Mouse (Mus musculus) liver, adult 2 months (tissue): ENCODE results near the gene Slc39a11. TPM values are rescaled to one million over a fixed set of nuclear protein-coding genes. Genes with fewer than 3 reads are reported as not detected.

Source experiments
- DNase-seq: peaks from one replicate; pipeline ENCODE4 v3.0.0-alpha.2; 2011; ENCODE audit warnings: low read depth, low spot score; ENCODE audit errors: extremely low read depth
- H3K27ac ChIP-seq: fragments of 200-500 bp; replicated peaks from 2 replicates; pipeline ENCODE4 v1.5.1; 2012; ENCODE audit warnings: low read depth, mild to moderate bottlenecking, control low read depth, inconsistent platforms, low read length; ENCODE audit not compliant: insufficient read depth
- H3K27me3 ChIP-seq: fragments of 200-500 bp; 2 replicates; pipeline ENCODE4 v1.6.1; 2012; ENCODE audit warnings: mild to moderate bottlenecking, moderate library complexity, low read length, inconsistent platforms; ENCODE audit not compliant: control insufficient read depth, insufficient read depth
- H3K36me3 ChIP-seq: fragments of 200-500 bp; 2 replicates; pipeline ENCODE4 v1.6.1; 2012; ENCODE audit warnings: low read length, inconsistent platforms; ENCODE audit not compliant: control insufficient read depth, insufficient read depth
- H3K4me1 ChIP-seq: fragments of 200-500 bp; 2 replicates; pipeline ENCODE4 v1.6.1; 2011; ENCODE audit warnings: low read length; ENCODE audit not compliant: control insufficient read depth, insufficient read depth
- H3K4me3 ChIP-seq: fragments of 200-500 bp; 2 replicates; pipeline ENCODE4 v1.5.1; 2011; ENCODE audit warnings: low read depth, mild to moderate bottlenecking, control low read depth, low read length, moderate library complexity; ENCODE audit not compliant: insufficient read depth
- H3K79me2 ChIP-seq: fragments of 200-500 bp; 2 replicates; pipeline ENCODE4 v1.6.1; 2012; ENCODE audit warnings: inconsistent platforms, mild to moderate bottlenecking, low read length, moderate library complexity; ENCODE audit not compliant: control insufficient read depth, insufficient read depth
- H3K9ac ChIP-seq: fragments of 200-500 bp; 2 replicates; pipeline ENCODE4 v1.6.1; 2012; ENCODE audit warnings: low read depth, mild to moderate bottlenecking, control low read depth, inconsistent platforms, low read length
- CTCF ChIP-seq: fragments of 200-500 bp; IDR thresholded peaks from 2 replicates; pipeline ENCODE4 v1.5.1; 2011; ENCODE audit warnings: low read depth, low read length, control low read depth
- POLR2A ChIP-seq: fragments of 200-500 bp; IDR thresholded peaks from 2 replicates; pipeline ENCODE4 v1.6.1; 2011; ENCODE audit warnings: low read length, control low read depth; ENCODE audit not compliant: insufficient read depth; ENCODE audit errors: extremely low read depth
- WGBS: fragments of 180-500 bp; shearing (Covaris S2); methylation state at CpG from one replicate; pipeline ENCODE4 v1.1.7; 2018; 5-methylcytosine and 5-hydroxymethylcytosine counted together
- polyA plus RNA-seq: library from polyadenylated mRNA; depleted of rRNA; stranded (reverse); fragments of >200 nt; gene quantifications from 2 replicates; pipeline ENCODE4 v1.2.3, GENCODE M21; 2012
- total RNA-seq: library from RNA; depleted of rRNA; stranded (reverse); fragments of >200 nt; gene quantifications from 2 replicates; pipeline ENCODE4 v1.2.3, GENCODE M21; 2014

Slc39a11 gene
- total and polyA plus RNA-seq, 2 experiments: 18.8 to 22.8 TPM

DNA sequence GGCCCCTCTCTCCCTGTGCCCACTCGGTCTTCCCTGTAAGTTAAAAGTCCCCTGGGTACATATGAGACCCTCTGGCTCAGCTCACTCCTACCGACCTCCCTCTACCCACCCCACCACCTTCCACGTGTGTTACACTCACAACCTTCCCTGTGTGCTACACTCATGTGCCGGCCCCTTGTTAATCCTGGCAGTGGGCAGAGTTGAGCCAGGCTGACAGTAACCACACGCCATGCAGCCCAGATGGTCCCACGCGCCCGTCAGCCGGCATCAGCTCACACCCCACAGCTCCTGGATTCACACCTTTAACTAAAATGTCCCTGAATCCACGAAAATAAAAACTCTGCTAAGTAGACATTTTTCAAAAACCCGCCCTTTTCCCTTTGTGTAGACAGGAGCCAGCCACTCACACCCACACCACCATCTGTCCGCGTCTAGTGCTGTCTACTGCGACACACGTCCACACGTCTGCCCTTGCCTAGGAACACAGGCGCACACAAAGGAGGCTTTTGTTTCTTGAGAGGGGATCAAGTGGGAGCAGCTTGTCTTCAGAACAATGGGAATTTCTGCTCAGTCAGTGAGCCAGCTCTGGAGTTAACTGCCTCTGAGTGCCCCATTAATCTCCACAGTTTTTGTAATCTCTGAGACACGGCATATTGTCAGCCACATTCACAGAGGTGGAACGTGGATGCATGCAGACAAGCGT lies 210.4 kb downstream of the Slc39a11 start:
- no peak overlapping the region for H3K27ac ChIP-seq
- no peak overlapping the region for H3K4me3 ChIP-seq
- no peak for DNase-seq
- whole genome bisulfite sequencing: 92% methylated on average over 20 of the region's 20 CpGs
- no peak for TF ChIP-seq POLR2A
- no peak for TF ChIP-seq CTCF
- H3K36me3 ChIP-seq: no peaks in the 10 kb centered on the region
- no peak overlapping the region for H3K9ac ChIP-seq
- H3K79me2 ChIP-seq: no peaks in the 10 kb centered on the region
- no peaks in the 10 kb centered on the region for H3K4me1 ChIP-seq
- H3K27me3 ChIP-seq: no peaks in the 10 kb centered on the region

DNA sequence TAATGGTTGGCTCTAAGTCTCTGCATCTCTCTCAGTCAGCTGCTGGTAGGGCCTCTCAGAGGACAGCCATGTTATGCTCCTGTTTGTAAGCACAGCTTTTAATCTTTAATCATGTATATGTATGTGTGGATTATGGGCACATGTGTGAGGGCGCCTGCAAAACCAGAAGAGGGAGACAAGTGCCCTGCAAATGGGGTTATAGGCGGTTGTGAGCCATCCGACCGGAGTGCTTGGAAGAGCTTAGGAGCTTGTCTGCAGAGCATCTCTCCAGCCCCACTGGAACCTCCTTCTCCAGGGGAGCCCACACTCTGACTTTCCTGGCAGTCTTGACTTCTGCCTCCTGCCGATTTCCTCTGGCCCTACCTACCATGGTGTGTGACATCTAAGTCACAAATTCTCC lies 211.0 kb downstream of the Slc39a11 start:
- DNase-seq: no peak
- Histone ChIP-seq H3K4me3 (no peak overlapping the region), H3K79me2 (no peaks in the 10 kb centered on the region), H3K36me3 (no peaks in the 10 kb centered on the region), H3K27me3 (no peaks in the 10 kb centered on the region), H3K4me1 (no peaks in the 10 kb centered on the region), H3K27ac (no peak overlapping the region), H3K9ac (no peak overlapping the region)
- WGBS: 94% methylated on average over 5 of the region's 5 CpGs
- TF ChIP-seq CTCF: no peak
- TF ChIP-seq POLR2A: no peak

DNA sequence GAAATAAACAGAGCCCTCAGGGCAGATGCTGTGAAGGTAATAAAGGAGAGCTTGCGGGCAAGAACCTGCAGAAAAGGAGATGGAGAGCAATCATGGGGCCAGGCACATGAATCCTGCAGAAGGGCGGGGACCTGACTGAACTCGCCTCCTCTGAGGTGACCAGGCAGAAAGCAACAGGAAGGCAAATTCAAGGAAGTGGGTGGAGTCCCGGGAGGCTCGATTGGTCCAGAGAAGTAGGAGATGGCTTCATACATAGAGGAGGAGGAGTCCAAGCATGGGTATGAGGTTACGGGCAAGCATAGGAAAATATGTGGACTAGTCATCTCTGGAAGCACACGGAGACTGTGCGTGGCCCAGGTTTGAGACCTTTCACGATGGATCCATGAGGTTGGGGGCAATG lies 212.5 kb downstream of the Slc39a11 start:
- WGBS: 92% methylated on average over 9 of the region's 9 CpGs
- Histone ChIP-seq H3K4me3 (no peak overlapping the region), H3K79me2 (no peaks in the 10 kb centered on the region), H3K36me3 (no peaks in the 10 kb centered on the region), H3K4me1 (no peaks in the 10 kb centered on the region), H3K27ac (no peak overlapping the region), H3K9ac (no peak overlapping the region), H3K27me3 (no peaks in the 10 kb centered on the region)
- DNase-seq: no peak
- TF ChIP-seq POLR2A (no peak), CTCF (no peak)

DNA sequence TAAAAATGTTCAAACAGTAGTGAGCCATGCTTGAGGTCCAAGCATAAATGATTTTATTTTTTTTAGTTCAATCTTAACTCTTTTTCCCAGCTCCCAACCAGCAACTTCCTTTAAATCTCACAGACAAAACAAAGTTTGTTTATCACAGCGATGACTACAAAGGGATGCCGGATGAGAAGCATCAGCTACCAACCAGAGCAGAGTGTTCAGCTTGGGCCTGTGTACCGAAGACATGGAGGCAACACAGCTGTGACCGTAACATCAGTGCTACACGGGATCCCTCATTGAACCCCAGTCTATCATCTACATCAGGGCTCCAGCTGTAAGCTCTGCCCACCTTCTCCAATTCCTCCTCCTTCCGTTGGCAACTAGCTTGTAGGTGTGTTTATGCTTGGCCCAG lies 213.6 kb downstream of the Slc39a11 start:
- 97% methylated on average over 6 of the region's 6 CpGs for WGBS
- Histone ChIP-seq H3K27ac (no peak overlapping the region), H3K79me2 (no peaks in the 10 kb centered on the region), H3K9ac (no peak overlapping the region), H3K4me1 (no peaks in the 10 kb centered on the region), H3K36me3 (no peaks in the 10 kb centered on the region), H3K27me3 (no peaks in the 10 kb centered on the region), H3K4me3 (no peak overlapping the region)
- DNase-seq: no peak
- TF ChIP-seq CTCF (no peak), POLR2A (no peak)

DNA sequence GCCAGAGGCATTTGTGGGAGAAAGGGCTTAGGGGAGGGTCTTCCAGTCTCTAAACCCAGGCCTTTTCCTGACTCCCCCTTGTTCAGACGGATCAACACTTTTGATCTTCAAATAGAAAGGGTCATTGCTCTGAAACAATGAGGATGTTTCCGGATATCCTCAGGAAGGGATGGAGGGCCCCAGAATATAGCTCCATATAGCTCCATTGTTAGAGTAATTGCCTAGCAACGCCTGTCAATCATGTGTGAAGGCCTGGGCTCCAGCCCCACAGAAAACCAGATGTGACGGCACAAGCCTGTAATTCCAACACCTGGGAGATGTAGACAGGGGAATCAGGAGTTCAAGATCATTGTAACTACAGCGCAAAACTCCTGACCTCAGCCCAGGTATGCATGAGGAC lies 214.2 kb downstream of the Slc39a11 start:
- H3K4me1 ChIP-seq: no peaks in the 10 kb centered on the region
- H3K9ac ChIP-seq: no peak overlapping the region
- H3K27me3 ChIP-seq: no peaks in the 10 kb centered on the region
- no peak overlapping the region for H3K4me3 ChIP-seq
- no peak for DNase-seq
- no peak for TF ChIP-seq CTCF
- TF ChIP-seq POLR2A: no peak
- H3K79me2 ChIP-seq: no peaks in the 10 kb centered on the region
- WGBS: 83% methylated on average over 5 of the region's 5 CpGs
- H3K36me3 ChIP-seq: no peaks in the 10 kb centered on the region
- H3K27ac ChIP-seq: no peak overlapping the region

DNA sequence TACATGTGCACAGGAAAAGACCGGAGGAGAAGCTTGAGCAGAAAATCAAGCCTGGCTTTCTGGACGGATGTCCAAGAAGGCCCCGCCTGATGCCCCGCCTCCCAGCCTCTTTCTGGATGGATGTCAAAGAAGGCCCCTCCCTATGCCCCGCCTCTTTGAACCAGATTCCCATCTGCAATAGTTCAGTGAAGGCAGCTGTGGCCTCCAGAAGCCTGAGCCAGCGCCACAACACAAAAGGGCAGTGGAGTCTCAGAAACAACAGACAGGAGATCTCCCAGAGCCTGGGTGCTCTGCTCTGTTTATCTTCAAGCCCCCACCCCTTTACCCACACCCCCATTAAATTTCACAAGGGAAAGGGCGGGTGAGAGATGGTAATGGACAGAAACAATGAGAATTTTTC lies 218.7 kb downstream of the Slc39a11 start:
- 87% methylated on average over 7 of the region's 7 CpGs for WGBS
- TF ChIP-seq CTCF: no peak
- no peak for TF ChIP-seq POLR2A
- H3K4me1 ChIP-seq: no peaks in the 10 kb centered on the region
- DNase-seq: no peak
- H3K27ac ChIP-seq: no peak overlapping the region
- no peaks in the 10 kb centered on the region for H3K36me3 ChIP-seq
- H3K79me2 ChIP-seq: no peaks in the 10 kb centered on the region
- H3K4me3 ChIP-seq: no peak overlapping the region
- H3K27me3 ChIP-seq: no peaks in the 10 kb centered on the region
- no peak overlapping the region for H3K9ac ChIP-seq
